Mouse (Mus musculus) stomach, postnatal 0 days (tissue): ENCODE measurements around the gene Tgfbr3.

ENCODE experiments used
- CTCF ChIP-seq: IDR thresholded peaks from 2 replicates; pipeline ENCODE4 v1.5.1; 2016; ENCODE audit warnings: antibody characterized with exemption, low read depth, mild to moderate bottlenecking, moderate library complexity
- EP300 ChIP-seq: optimal IDR thresholded peaks from 2 replicates; pipeline ENCODE3; 2016; ENCODE audit warnings: antibody characterized with exemption

- TF ChIP-seq EP300 (no peak), CTCF (no peak)
Measured at GRCm38 (mm10) chr5:107087829-107088808, 201.3 kb downstream of the Tgfbr3 start.
